Mouse (Mus musculus): ENCODE measurements around the gene Arvcf.

The Arvcf gene

GRCm38 (mm10) chr16:18347931-18348600 lies at the start of gene Arvcf, which contains the start of gene Tango2:
Gene Arvcf, plus strand, starts transcription at chr16:18348182.
Gene Tango2, minus strand, starts transcription at chr16:18348103.
- peak; percentile 49 for DNase-seq (ENCODE audit: low read depth)

- DNase-seq (ENCODE audit: low read depth): no peak
Observed at GRCm38 (mm10) chr16:18308159-18308558, 39.8 kb upstream of the Arvcf start.

GRCm38 (mm10) chr16:18318992-18319391 lies 29.0 kb upstream of the Arvcf start:
- no peak for DNase-seq (ENCODE audit: low read depth)

- DNase-seq (ENCODE audit: low read depth): no peak
Observed at GRCm38 (mm10) chr16:18321443-18321842, 26.5 kb upstream of the Arvcf start.

GRCm38 (mm10) chr16:18323460-18323859 lies 24.5 kb upstream of the Arvcf start:
- DNase-seq (ENCODE audit: low read depth): no peak

GRCm38 (mm10) chr16:18324031-18324430 lies 24.0 kb upstream of the Arvcf start:
- no peak for DNase-seq (ENCODE audit: low read depth)

- no peak for DNase-seq (ENCODE audit: low read depth)
Observed at GRCm38 (mm10) chr16:18325741-18326140, 22.2 kb upstream of the Arvcf start.

GRCm38 (mm10) chr16:18327936-18328335 lies 20.0 kb upstream of the Arvcf start:
- no peak for DNase-seq (ENCODE audit: low read depth)

- no peak for DNase-seq (ENCODE audit: low read depth)
Observed at GRCm38 (mm10) chr16:18328524-18328923, 19.5 kb upstream of the Arvcf start.

GRCm38 (mm10) chr16:18333976-18334375 lies 14.0 kb upstream of the Arvcf start:
- no peak for DNase-seq (ENCODE audit: low read depth)

- no peak for DNase-seq (ENCODE audit: low read depth)
Observed at GRCm38 (mm10) chr16:18335981-18336380, 12.0 kb upstream of the Arvcf start.

- no peak for DNase-seq (ENCODE audit: low read depth)
Observed at GRCm38 (mm10) chr16:18337261-18337660, 10.7 kb upstream of the Arvcf start.

GRCm38 (mm10) chr16:18339866-18340265 lies 8.1 kb upstream of the Arvcf start:
- no peak for DNase-seq (ENCODE audit: low read depth)

GRCm38 (mm10) chr16:18341605-18342004 lies 6.4 kb upstream of the Arvcf start:
- DNase-seq (ENCODE audit: low read depth): no peak

GRCm38 (mm10) chr16:18342076-18342475 lies 5.9 kb upstream of the Arvcf start:
- DNase-seq (ENCODE audit: low read depth): no peak

GRCm38 (mm10) chr16:18342650-18343570 lies 5.1 kb upstream of the Arvcf start:
- DNase-seq (ENCODE audit: low read depth): no peak

- peak; percentile 95 for DNase-seq (ENCODE audit: low read depth)
Observed at GRCm38 (mm10) chr16:18343778-18344177, 4.2 kb upstream of the Arvcf start.

GRCm38 (mm10) chr16:18345243-18345642 lies 2.7 kb upstream of the Arvcf start:
- peak; percentile 87 for DNase-seq (ENCODE audit: low read depth)

GRCm38 (mm10) chr16:18348601-18349175 lies 706 bp downstream of the Arvcf start:
- no peak for DNase-seq (ENCODE audit: low read depth)

GRCm38 (mm10) chr16:18349761-18350325 lies 1.9 kb downstream of the Arvcf start:
- no peak for DNase-seq (ENCODE audit: low read depth)

GRCm38 (mm10) chr16:18351313-18352055 lies 3.5 kb downstream of the Arvcf start:
- peak; percentile 18 for DNase-seq (ENCODE audit: low read depth)

- no peak for DNase-seq (ENCODE audit: low read depth)
Observed at GRCm38 (mm10) chr16:18353106-18353505, 5.1 kb downstream of the Arvcf start.
